Mouse (Mus musculus): Measurements from ENCODE around the gene Duox1.

Gene Duox1

DNA sequence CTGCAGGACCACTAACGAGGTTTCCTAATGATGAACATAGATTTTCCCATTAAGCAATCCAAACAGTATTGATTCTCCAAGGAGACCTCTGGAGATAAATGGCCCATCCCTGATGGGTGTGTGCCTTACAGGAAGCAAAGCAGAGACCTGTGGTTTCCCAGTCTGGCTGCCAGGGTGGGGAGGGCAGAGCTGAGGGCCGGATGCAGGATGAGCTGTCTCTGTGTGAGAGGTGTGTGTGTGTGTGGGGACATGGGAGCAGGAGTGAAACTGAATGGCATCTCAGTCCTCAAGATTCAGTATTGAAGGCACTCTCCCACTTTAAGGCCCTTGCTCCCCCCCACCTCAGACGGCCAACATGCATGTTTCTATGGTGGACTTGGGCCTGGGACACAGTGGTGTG, 40.7 kb downstream of the Duox1 start:
- DNase-seq = no peak

DNA sequence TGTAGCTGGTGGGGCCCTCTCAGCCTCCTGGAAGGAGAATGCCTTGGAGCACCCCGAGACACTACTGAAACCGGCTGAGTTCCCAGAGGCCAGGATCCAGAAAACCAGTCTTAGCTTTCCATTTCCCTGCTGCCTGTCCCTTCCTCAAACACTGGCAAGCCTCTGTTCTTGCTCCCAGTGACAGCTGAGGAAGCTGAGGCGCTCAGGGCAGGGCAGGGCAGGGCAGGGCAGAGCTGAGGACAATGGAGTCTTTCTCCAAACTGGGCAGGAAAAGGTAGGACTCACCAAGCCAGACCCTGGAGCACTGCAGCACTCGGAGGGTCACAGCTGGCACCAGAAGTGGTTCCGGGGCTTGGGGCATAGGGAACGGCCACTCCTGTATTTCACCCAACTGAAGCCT, 44.8 kb downstream of the Duox1 start:
- no peak for DNase-seq

DNA sequence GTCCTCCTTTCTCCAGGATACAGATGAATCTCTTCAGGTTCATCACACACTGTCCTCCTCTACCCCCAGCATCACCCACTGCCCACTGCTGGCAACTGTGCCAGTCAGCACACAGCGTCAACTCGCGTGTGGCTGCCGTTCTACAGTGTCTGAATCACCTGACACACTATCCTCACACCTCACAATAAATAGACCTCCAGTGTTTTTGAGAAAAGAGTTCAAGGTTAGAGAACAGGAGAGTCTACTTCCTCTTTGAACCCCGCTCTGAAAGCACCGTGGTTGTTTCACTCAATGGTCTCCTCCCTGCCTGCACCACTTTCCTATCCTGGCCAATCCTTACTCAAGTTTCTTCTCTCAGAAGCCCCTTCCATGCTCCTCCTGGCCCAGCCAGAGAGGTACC, 45.7 kb downstream of the Duox1 start:
- no peak for DNase-seq

DNA sequence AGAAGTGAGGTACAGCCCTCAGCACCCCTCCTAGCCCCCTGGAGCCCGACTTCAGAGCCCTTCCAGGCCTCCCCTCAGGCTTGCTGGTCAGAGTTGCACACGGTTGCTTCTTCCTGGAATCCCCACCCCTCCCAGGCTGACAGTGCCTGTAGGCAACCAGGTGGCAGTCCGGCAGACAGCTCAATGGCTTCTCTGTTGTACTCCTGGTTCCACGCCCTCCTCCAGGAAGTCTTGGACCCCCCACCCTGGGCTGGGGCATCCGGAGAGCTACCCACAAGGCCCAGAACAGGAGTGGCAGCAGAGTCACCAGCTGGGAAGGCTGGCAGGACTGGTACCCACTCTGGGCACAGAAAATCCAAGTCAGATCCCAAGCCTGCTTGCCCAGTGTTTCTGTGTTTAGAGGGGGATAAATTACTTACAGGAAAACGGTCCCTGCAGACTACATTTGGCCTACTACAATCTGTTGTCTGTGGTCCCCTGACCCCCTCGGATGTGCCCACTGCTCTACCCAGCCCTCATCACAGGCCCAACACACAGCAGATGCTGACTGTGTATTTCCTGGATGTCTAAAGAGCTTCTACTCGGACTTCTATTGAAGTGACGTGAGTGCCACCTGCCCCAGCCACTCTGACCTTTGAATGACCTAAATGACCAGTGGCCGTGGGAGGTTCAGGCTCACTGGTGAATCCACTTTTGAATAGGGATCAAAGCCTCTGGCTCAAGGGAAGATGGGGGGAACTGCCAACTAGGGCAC, 46.6 kb downstream of the Duox1 start:
- DNase-seq = no peak

DNA sequence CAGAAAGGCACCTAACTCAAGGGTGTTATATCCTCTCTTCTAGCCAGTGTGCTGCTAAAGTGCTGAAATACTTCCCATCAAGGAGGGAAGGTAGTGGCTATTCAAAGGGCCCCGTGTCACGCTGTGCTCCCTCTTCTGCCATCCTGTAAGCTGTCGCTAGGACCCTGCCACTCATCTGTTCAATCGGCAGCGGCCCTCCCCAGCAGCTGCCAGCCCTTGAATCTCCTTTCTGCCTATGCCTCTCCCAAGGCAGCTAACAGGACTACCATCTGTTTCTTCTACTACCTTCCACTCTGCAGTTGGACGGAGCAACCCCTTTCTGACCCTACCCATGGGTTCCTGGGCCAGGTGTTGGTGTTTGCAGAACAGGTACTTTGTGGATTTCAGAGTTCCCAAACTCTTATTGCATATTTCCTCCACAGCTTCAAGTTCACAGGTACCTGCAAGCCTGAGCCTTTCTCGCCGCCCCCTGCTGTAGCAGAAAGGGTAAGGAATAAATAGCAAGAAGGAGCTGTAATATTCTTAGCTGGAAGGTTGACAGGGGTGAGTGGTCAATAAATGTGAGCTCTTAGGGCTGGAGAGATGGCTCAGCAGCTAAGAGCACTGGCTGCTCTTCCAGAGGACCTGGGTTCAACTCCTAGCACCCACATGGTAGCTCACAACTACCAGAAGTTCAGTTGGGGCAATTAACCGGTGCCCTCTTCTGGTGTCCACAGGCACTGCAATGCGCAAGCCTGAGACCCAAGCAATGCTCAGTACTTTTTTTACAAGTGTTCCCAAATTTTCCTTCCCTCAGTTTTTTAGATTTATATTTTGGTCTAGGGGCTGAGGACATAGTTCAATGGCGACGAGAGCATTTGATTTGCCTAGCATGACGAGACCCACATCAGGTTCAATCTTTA, 47.4 kb downstream of the Duox1 start:
- DNase-seq = no peak

DNA sequence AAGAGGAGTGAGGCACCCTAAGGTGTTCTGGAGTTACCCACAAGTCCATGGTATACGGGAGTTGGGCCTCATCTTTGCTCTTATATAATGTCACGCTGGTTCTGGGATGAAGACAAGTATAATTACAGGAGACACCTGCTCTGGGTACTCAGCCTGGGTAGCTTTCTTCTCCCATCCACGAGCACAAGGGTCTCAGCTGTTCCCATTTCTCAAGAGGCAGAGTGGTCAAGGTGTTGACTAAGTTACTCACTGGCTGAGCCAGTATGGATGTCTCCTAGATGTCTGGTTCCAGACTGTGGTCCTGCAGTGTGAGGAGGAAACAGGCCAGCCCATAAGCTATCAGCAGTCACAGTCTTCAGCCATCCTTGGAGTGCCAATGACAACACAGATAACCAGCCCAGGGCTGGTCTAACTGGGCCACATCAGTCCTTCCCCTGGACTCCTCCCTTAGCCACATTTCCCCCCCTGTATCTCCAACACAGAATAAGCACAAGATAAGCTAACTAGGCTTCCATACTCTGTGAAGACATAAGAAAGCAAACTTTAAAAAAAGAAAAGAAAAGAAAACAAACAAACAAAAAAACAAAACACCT, 49.0 kb downstream of the Duox1 start:
- DNase-seq = no peak

DNA sequence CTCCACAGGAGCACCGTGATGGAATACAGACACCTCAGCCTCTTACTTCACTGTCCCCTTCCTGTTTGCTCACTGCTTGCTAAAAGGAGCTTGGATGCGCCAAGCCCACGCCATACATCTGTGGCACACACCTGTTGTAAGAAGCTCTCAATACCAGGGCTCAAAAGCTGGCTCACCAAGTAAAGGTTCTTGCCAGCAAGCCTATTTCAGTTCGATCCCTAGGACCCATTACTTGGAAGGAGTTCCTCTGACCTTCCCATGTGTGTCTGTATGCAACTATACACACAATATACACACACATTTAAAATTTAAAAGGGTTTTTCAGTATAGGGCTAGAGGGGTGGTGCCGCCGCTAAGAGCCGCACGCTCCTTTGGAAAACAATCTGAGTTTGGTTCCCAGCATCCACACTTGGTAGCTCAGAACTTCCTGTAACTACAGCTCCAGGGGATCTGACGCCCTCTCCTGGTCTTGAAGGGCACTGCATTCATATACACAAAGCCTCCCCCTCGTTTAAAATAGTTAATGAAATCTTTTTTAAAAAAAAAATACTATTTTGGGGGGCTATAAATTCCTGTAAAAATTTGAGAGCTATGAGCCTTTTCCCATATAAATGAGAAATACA, 49.9 kb downstream of the Duox1 start:
- DNase-seq = no peak

DNA sequence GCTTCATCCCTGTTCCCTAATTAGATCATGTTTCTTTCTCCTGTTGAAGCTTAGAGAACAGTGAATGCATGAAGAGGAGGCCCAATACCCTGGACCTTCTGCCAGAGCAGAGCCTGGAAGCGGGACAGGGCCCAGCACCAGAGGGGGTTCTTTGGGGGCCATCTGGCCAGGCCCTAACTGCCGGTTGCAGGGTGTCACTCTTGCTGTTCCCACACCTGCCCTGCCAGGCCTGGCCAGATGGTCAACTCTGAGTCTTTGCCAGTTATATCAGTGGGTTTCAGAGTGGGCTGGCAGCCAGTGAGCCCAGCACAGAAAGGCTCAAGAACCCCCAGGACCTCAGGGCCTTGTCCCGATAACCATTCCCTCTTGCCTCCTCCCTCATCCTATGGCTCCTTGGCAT, 50.6 kb downstream of the Duox1 start:
- no peak for DNase-seq

DNA sequence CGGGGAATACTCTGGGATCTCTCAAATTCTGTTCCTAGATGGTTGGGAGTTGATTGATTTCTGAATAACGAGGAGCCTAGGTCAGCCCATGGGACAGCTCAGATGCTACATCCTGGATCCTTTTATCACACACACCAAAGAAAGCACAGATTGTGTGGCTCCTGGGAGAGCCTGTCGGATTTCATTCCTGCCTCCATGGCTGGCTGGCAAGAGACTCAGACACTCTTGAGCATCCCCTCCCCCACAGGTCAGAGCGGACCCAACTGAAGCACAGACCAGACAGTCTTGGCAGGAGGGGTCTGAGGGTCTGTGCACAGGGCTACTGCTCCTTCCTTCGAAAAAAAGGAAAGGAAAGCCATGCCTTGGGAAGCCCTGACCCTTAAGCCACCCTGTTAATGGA, 51.2 kb downstream of the Duox1 start:
- DNase-seq = no peak

DNA sequence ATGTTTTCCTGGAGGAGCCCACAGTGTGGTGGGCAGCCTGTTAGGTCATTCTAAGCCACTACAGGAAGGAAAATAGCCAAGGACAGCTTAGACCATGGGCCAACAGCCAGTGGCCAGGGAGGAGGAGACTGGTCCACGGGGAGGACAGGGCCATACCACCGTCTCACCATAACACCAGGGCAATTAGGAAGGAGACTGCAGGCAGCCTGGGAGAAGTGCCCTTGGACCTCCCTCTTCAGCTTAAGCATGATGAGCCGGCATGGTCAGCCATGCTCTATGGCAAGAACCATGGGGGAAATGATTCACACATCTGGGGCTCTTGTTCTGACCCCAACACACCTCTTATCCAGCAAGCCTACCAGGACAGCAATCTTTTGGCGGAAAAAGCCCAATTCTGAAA, 51.7 kb downstream of the Duox1 start:
- DNase-seq = no peak

DNA sequence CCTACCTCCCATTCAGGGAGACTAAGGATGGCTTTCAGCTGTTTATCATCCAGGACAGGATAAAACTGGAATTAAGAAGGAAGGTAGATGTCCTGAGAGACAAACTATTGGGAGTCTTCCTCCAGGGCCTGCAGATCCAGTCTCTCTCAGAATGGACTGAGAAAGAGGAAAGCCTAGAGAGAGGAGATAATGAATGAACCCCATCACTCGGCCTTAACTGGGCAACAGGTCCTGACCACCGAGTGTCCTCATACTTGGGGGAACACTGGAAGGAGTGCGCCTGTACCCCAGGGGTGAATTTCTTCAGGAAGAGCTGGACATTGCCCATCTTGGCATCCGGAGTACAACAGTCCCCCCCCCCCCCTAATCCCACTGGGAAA, 52.2 kb downstream of the Duox1 start:
- DNase-seq = no peak

DNA sequence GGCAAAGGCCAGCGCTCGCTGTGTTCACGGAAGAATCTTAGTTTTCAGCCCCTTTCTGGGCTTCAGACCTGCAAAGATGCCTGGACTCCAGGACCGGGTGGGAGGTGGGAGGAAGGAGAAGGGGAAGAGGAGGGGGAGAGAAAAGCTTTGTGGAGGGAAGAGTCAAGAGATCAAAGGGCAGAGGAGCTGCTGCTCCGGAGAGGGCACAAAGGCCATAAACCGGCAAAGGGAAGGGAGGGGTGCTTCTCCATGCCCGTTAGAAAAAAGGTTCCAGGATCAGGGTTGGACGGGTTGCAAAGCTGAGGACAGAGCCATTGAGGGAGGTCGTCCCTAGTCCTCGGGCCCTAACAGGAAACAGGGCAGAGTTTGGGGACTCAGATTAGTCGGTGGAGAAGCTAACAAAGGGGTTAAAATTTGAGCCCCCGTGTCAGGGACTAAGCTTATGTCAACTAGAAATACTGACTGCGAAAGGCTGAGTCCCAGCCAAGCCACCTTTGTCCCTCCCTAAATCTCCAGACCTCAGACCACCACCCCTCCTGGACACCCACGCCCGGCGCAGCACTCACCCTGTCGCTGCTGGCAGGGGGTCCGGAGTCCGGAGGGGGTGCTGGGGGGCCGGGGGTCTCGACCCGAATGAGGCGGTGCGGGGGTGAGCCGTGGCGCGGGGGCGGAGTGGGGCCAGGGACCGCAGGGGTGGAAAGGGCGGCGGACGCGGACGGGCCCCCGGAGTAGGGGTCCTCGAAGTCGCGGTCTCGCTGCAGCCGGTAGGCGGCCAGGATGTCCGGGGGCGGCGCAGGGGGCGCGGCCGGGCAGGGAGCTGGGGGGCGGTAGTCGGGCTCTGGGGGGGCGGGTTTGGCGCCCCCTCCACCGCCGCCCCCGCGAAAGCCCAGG, 52.9 kb downstream of the Duox1 start:
- DNase-seq = no peak

DNA sequence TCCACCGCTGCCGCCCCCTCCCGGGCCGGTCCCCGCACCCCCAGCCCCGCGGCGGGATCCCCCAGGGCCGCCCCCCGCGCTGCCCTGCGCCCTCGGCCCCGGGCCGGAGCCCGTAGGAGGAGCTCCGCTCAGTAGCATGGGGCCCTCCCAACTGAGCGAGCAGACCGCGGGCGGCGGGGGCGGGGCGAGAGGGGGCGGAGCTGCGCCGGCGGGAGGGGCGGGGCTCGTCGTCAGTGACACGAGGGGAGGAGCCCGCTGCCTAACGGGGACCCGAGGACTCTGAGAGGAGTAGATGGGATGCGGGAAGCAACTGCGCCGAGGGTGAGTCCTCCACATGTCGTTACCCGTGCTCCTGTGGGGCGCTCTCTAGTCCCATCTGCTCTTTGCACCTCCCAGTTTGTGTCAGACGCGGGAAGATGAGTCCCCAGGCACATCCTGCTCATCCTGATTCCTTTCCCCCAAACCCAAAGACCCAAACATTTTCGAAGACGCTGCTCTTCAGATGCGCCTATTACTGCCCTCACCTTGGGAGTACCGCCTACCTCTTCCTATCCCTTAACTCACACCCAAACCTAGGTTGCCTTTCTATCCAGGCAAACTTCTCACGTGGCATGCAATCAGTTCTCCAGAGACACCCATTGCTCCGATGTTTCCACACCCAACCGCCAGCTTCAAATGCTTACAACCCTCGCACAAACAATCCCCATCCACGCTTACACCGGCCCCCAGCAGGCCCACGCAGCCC, 53.7 kb downstream of the Duox1 start, which contains the start of gene Shf:
Shf (minus strand) TSS at position 168 of the 745 bp plus-strand sequence.
- DNase-seq = peak; percentile 93

DNA sequence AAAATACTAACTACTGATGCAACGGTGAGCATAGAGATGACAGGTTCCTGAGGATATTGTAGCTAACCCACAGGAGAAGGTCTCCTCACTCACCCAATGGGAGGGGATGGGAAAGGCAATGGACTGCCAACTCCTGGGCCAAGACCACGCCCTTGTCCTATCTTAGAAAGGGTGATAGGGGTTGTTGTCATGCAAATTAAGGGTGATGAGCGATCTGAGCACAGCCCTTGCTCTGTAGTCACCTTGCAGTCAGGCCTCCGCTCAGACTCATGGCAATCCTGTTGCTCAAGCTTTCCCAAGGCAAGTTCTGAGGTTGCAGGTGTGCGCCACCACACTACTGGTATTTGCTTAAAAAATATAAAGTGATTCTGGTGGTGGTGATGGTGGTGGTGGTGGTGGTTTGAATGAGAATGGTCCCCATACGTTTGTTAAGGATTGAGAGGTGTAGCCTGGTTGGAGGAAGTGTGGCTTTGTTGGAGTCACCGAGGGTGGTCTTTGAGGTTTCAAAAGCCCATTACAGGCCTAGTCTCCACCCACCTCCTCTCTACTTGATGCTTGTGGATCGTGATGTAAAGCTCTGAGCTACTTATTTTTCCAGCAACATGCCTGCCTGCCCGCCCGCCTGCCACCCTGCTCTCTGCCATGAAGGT, 54.8 kb downstream of the Duox1 start:
- DNase-seq = no peak

DNA sequence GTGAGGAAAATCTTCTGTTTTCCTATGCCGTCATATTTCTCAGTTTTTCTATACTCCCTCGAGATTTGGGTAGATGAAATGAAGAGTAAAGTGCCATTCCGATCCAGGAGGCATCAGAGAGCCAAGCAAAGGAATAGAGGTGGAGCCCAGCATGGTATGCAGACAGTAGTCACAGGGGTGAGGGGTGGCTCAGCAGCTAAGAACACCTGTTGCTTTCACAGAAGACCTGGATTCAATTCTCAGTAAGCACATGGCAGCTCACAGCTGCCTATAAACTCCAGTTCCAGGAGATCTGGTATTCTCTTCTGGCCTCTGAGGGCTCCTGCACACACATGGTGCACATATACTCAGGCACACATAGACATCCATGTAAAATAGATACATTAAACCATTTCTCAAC, 56.6 kb downstream of the Duox1 start:
- DNase-seq = no peak

DNA sequence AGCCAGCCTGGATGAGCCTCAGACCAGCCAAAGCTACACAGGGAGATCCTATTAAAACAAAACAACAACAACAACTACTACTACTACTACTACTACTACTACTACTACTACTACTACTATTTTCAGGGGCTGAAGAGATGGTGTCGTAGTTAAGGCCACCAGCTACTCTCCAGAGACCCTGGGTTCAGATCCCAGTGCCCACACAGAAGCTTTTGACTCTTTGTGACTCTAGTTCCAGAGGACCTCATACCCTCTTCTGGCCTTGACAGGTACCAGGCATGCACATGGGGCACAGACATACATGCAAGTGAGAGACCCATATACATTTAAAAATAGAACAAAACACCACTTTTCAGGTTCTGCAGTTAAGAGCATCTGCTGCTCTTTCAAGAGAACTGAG, 57.1 kb downstream of the Duox1 start:
- DNase-seq = no peak

DNA sequence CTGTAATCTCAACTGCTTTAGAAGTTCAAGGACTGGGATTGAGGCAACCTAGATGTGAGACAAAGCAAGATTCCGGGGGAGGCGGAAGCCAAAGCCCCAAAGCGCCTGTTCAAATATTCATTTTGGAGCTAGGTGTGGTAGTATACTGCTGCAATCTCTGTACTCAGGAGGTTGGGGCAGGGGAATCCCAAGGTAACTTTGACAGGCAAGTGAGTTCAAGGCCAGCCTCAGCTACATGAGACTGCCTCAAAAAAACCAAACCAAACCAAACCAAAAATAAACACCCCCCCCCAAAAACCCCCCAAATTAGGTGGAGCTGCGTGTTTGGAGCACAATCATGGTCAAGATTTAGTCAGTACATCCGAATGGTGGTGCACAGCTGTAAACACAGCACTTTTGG, 58.5 kb downstream of the Duox1 start:
- DNase-seq = no peak

DNA sequence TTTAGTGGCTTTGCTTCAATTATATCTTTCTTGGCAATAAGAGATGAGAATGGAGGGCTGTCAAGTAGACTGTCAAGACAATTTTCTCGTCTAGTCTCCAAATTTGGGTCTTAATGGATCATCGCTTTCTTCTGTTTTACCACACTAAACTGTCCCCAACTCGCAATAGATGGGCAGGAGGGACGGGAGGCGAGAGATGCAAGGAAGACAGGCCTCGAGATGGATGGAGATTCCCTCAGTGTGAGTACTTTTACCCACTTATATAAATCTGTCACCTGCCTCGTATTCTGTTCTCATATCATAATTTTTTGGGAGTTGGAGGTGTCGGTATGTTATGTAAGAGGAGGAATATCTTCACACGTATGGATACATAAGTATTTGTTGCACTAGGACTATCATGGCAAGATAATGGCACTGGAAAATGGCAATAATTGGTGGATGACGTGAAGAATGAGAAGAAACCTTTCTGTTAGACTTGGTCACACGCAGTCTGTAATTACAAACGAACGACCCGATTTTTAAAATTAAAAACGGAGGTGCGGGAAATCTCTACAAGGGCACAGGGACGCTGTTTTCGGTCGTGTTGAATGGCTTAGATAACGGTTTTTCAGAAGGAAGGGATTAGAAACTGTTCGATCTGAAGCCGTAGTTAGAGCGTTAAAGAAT, 59.3 kb downstream of the Duox1 start:
- DNase-seq = no peak

DNA sequence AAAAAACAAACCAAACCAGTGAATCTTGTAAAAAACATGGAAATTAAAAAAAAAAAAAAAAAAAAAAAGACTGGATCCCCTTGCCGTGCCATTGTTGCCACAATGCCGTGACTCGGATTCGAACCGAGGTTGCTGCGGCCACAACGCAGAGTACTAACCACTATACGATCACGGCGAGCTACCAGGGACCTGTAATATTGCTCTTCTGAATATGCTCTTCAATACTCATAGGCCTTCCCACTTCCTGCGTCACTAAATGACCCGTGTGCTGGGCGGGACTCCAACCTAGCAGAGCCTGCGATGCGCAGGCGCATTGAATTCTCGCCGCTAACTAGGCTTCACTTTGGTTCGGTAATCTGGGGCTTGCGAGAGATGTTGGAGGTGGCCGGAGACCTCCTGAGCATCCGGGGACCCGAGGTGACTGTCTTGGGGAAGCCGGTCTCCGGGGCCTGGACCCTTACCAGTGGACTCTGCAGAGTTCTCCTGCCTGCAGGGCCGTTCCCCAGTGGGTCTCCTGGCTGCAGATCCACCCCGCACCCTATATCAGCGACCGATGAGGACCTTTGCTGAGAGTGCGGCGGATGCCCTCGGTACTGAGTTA, 60.0 kb downstream of the Duox1 start:
- DNase-seq = peak; percentile 94

DNA sequence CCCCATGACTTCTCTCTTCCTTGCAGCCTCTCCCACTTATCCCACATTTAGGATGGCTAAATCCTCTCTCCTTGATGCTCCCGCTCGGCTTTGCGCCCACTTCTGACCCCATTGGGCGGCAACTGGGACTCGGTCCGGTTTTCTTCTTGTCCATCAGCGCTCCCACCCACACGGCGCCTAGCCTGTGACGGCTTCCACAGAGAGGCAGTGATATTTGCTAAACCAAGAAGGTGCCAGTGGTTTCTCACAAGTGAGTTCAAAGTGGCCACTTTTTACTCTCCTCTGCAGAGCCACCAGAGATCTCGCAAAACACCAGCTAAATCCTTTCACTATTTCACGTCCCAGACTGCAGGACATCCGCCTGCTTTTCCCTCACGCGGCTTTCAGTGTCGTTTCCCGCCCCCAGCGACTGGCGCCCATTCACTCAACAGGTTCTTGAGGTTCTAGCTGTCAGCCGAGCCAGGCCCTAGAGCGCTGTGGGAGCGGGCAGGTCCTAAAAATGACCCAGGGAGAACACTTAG, 60.6 kb downstream of the Duox1 start:
- DNase-seq = peak; percentile 48

All from right cerebral cortex, postnatal 4 days (tissue).